Mouse (Mus musculus): ENCODE results near the gene Impdh1.

- TF ChIP-seq POLR2A (IDR thresholded peaks at IDR 0.05; ENCODE audit: insufficient read depth, low read depth, low read length) (no peak), EP300 (IDR thresholded peaks at IDR 0.05; ENCODE audit: insufficient read depth, low read depth, low read length) (no peak)
Measured at GRCm38 (mm10) chr6:29261831-29262230, 45.7 kb upstream of the Impdh1 start.
